Mouse (Mus musculus) brain, adult 2 months (tissue): ENCODE data around the gene Keap1.
"Not testable (repeated sequence)": the region's sequence is repeated elsewhere in the genome, so short reads cannot be mapped to it uniquely, and the experiment has no call there.

Source experiments
- DNase-seq: peaks from one replicate; pipeline ENCODE4 v3.0.0; 2011; ENCODE audit warnings: low read depth, low spot score

Gene Keap1

GRCm38 (mm10) chr9:21233366-21233765 is 5.8 kb downstream of the Keap1 start:
- no peak for DNase-seq

- no peak for DNase-seq
Measured at GRCm38 (mm10) chr9:21232867-21233266, 6.3 kb downstream of the Keap1 start.

DNA sequence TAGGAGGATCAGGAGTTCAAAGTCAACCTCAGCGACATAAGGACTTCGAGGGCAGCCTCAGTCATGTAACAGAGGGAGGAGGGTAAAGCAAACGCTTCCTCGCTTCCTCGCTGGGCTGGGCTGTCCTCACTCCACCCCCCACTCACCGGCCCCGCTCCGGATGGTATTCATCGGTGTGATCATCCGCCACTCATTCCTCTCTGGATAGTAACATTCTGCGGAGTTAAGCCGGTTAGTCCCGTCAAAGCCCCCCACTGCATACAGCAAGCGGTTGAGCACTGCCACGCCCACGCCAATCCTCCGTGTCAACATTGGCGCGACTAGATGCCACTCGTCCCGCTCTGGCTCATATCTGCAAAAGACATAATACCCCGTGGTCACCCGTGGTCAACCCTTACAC is 7.6 kb downstream of the Keap1 start:
- DNase-seq, result no peak

- DNase-seq, result peak; percentile 49
Measured at GRCm38 (mm10) chr9:21227342-21227741, 11.8 kb downstream of the Keap1 start.

GRCm38 (mm10) chr9:21225415-21225758 is 13.8 kb downstream of the Keap1 start:
- no peak for DNase-seq

DNA sequence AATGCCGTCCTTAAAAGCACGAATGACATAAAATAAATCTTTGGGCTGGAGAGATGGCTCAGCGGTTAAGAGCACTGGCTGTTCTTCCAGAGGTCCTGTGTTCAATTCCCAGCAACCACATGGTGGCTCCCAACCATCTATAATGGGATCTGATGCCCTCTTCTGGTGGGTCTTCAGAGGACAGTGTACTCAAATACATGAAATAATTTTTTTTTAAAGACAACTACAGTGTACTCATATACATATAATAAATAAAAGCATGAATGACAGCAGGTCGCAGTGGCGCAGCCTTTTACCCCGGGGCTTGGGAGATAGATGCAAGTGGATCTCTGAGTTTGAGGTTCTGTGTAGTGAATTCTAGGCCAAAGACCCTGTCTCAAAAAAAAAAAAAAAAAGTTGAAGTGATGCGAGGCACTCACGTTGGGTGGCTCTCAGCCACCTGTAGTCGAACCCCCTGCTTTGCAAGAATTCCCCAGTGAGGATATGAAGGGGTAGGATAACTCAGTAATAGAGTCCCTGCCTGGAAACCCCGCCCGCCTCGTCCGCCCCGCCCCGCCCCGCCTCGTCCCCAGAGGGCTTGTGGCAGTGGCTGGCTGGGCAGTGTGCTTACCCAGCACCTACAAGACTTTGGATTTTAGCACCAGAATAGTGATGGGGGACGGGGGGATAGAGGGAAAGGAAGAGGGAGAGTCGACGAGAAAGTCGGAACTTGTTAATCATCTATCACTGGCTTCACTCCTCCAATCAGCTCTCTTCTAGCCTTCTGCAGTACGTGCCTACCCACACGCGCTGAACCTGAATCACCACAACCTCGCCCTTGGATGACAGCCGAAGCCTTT is 14.4 kb downstream of the Keap1 start:
- DNase-seq, result peak; percentile 70

DNA sequence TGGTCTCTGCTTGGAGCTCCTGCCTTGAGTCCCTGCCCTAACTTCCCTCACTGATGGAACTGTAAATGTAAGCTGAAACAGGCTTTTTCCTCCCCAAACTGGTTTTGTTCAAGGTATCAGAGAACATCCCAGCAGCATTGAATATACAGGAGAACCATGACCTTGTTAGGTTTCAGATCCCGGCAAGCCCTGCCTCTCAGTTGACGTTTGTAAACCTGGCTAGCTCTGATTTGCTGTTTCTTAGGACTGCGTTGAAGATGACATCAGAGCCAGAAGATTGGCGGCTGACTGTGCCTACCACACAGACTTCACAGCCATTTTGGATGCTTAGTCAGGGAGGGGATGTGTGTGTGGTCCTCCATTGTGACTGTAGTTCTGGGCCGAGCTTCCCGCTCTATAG is 15.3 kb downstream of the Keap1 start:
- no peak for DNase-seq

- not testable (repeated sequence) for DNase-seq
Measured at GRCm38 (mm10) chr9:21223490-21223889, 15.7 kb downstream of the Keap1 start.

DNA sequence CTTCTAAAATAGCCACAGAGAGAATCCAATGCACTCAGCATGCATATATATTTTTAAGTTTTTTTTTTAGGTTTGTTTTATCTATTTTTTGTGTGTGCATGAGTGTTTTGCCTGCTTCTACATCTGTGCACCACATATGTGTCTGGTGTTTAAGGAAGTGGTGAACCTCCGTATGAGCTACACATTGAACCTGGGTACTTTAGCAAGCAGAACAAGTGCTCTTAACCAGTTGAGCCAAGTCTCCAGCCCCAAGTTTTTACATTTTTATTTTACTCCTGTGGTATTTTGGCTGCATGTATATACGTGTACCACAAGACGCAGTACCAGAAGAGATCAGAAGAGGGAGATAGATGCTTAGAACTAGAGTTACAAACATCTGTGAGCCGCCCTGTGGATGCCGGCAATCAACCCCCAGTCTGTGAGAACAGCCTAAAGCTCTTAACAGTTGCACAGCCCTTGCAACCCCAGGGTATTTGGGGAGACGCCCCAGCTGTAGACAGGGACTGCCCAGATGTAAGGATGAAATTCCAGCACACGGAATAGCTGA is 17.7 kb downstream of the Keap1 start:
- DNase-seq, result peak; percentile 91

DNA sequence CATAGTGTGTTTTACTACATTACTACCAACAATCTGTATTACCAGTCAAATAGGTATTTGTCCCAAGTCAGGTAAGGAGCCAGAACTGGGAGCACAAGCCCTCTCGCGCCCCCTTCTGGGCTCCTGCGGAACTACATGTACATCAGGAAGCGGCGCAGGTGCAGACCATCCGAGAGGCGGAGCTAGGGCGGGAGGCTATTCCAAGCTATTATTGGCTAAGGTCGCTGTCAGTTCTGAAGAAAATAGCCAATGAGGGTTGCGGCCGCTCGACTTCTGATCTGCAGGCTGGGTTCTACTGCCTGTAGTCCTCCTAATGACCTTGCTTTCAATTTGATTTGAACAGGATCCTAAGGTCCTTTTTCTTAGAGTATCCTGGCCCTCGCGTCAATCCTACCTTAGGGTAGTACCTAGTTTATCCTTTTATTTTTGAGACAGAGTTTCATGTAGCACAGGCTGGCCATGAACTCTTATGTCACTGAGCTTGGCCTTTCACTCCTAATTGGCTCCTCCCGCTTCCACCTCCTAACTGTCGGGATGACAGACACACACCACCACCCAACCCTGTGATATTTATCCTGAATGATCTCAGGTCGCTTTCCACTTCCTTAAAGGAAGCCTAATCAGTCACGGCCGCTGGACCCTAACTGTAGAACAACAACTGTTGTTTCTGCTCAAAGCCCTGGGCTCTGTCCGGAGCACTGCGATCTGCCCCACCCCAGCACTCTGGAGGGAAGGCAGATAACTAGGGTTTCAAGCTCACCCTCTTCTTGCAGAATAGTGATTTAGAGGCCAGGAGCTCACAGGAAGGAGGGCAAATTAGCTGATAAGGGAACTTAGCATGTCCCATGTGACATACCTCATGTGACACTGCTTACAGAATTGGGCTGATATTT is 18.4 kb downstream of the Keap1 start:
- DNase-seq, result peak; percentile 98

DNA sequence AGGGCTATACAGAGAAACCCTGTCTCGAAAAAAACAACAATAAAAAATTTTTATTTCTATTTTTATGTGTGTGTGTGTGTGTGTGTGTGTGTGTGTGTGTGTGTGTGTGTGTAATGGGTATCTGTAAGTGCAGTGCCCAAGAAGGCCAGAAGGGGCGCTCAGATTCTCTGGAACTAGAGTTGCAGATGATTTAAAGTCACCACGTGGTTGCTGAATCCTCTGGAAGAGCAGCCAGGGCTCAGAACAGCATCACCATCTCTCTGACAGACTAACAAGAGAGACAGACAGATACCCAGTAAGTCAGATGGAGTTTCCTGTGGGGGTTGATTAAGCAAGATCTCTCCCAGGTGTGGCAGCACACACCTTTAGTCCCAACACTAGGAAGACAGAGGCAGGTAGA is 19.3 kb downstream of the Keap1 start:
- peak; percentile 43 for DNase-seq

GRCm38 (mm10) chr9:21216050-21216841 is 22.9 kb downstream of the Keap1 start:
- peak; percentile 72 for DNase-seq

- DNase-seq, result peak; percentile 76
Measured at GRCm38 (mm10) chr9:21213617-21214190, 25.5 kb downstream of the Keap1 start.

GRCm38 (mm10) chr9:21211624-21212023 is 27.5 kb downstream of the Keap1 start:
- no peak for DNase-seq

GRCm38 (mm10) chr9:21210821-21211220 is 28.3 kb downstream of the Keap1 start:
- DNase-seq, result no peak

DNA sequence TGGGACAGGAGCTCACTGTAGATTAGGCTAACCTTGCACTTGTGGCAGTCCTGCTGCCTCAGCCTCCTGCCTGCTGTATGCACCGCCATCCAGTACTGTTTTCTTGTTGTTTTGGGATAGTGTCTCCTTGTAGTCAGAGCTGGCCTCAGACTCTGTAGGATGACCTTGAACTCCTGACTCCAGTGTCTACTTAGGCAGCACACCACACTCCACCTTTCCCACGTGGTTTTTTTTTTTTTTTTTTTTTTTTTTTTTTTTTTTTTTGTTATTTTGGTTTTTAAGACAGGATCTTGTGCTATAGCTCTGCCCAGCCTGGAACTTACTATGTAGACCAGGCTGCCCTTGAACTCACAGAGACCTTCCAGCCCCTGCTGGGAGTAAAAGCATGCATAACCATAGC is 30.5 kb downstream of the Keap1 start:
- no peak for DNase-seq

- DNase-seq, result no peak
Measured at GRCm38 (mm10) chr9:21206848-21207247, 32.3 kb downstream of the Keap1 start.

GRCm38 (mm10) chr9:21204528-21205272 is 34.5 kb downstream of the Keap1 start:
- peak; percentile 69 for DNase-seq

DNA sequence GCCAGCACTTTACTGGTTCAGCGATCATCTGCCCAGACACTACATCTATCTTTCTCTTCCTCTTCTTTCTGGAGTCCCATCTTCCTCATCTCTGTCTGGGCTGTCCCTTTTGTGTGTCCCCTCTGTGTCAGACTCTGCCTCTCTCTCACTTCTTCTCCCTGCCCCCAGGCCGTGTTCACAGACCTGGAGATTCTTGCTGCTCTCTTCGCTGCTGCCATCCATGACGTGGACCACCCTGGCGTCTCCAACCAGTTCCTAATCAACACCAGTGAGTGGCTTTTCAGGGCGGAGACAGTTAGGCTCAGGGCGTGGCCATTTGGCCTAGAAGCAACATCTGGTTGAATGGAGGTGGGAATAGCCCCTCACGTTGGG is 35.0 kb downstream of the Keap1 start:
- DNase-seq, result no peak

- no peak for DNase-seq
Measured at GRCm38 (mm10) chr9:21198960-21199359, 40.2 kb downstream of the Keap1 start.

GRCm38 (mm10) chr9:21197981-21198380 is 41.2 kb downstream of the Keap1 start:
- DNase-seq, result peak; percentile 96
